Mouse (Mus musculus) heart, postnatal 0 days (tissue): ENCODE measurements around the gene Zfp184. TPM values are rescaled to one million over a fixed set of nuclear protein-coding genes. Genes with fewer than 3 reads are reported as not detected.

Experiments used
- ATAC-seq: fragments of 200-750 bp; cut with Nextera tagmentation; 2 replicates; pipeline ENCODE4 v1.8.0; 2017; ENCODE audit warnings: low read depth, moderate number of reproducible peaks, moderate library complexity; ENCODE audit not compliant: insufficient read depth
- DNase-seq: peaks from one replicate; pipeline ENCODE4 v3.0.0-alpha.2; 2016; ENCODE audit warnings: low spot score
- H3K27ac ChIP-seq: fragments of 300-500 bp; sonication (generic); 2 replicates; pipeline ENCODE4 v1.5.1; 2014; ENCODE audit warnings: low read depth, mild to moderate bottlenecking
- H3K27me3 ChIP-seq: fragments of 300-500 bp; sonication (generic); 2 replicates; pipeline ENCODE4 v1.6.1; 2014; ENCODE audit warnings: low read length, mixed read lengths; ENCODE audit not compliant: control insufficient read depth, insufficient read depth
- H3K36me3 ChIP-seq: fragments of 300-500 bp; sonication (generic); replicated peaks from 2 replicates; pipeline ENCODE4 v1.6.1; 2014; ENCODE audit warnings: low read length, mixed read lengths; ENCODE audit not compliant: control insufficient read depth, insufficient read depth
- H3K4me1 ChIP-seq: fragments of 300-500 bp; sonication (generic); 2 replicates; pipeline ENCODE4 v1.6.1; 2014; ENCODE audit warnings: antibody characterized with exemption; ENCODE audit not compliant: control insufficient read depth, insufficient read depth
- H3K4me2 ChIP-seq: fragments of 300-500 bp; sonication (generic); 2 replicates; pipeline ENCODE4 v1.6.1; 2014; ENCODE audit warnings: low read depth, mild to moderate bottlenecking, low read length, moderate library complexity
- H3K4me3 ChIP-seq: fragments of 300-500 bp; sonication (generic); 2 replicates; pipeline ENCODE4 v1.5.1; 2014; ENCODE audit warnings: low read depth, low read length
- H3K9ac ChIP-seq: fragments of 300-500 bp; sonication (generic); replicated peaks from 2 replicates; pipeline ENCODE4 v1.6.1; 2014; ENCODE audit warnings: low read depth, low read length, mixed read lengths
- H3K9me3 ChIP-seq: fragments of 300-500 bp; sonication (generic); replicated peaks from 2 replicates; pipeline ENCODE4 v1.6.1; 2016; ENCODE audit warnings: low read length; ENCODE audit not compliant: control insufficient read depth
- CTCF ChIP-seq: IDR thresholded peaks from 2 replicates; pipeline ENCODE4 v1.5.1; 2016; ENCODE audit warnings: antibody characterized with exemption, control low read depth, low read depth
- EP300 ChIP-seq: IDR thresholded peaks from 2 replicates; pipeline ENCODE4 v1.6.1; 2016; ENCODE audit warnings: antibody characterized with exemption, low read depth
- WGBS: fragments of 180-500 bp; shearing (Covaris S2); extraction: QIAGEN DNeasy Blood & Tissue Kit; methylation state at CpG from one replicate; pipeline ENCODE4 v1.1.7; 2014; 5-methylcytosine and 5-hydroxymethylcytosine counted together
- polyA plus RNA-seq: library from polyadenylated mRNA; unstranded; fragments of >200 nt; fragmentation: Nextera tagmentation; extraction: Ambion mirVana; gene quantifications from 2 replicates; pipeline ENCODE4 v1.2.1, GENCODE M21; 2015
- total RNA-seq: library from RNA; depleted of rRNA; stranded (reverse); fragments of >200 nt; gene quantifications from 2 replicates; pipeline ENCODE4 v1.2.3, GENCODE M21; 2014; ENCODE audit warnings: low replicate concordance

Zfp184 gene
- total and polyA plus RNA-seq, 2 experiments from 2014 or later: 1.7 to 2.6 TPM

GRCm38 (mm10) chr13:21969816-21970215 lies 24.9 kb downstream of the Zfp184 start:
- no peaks in the 10 kb centered on the region for H3K4me1 ChIP-seq
- H3K4me3 ChIP-seq: no peak overlapping the region
- no peak for ATAC-seq
- H3K4me2 ChIP-seq: no peak overlapping the region
- 15% methylated on average over 2 of the region's 2 CpGs for WGBS
- no peak overlapping the region for H3K9ac ChIP-seq
- no peak overlapping the region for H3K27ac ChIP-seq
- H3K36me3 ChIP-seq: no peaks in the 10 kb centered on the region
- DNase-seq: no peak
- no peaks in the 10 kb centered on the region for H3K27me3 ChIP-seq
- H3K9me3 ChIP-seq: 0 out of 2 replicates have a peak, but pooled peaks cover 3% of the 10 kb centered on the region
- TF ChIP-seq EP300: no peak
- no peak for TF ChIP-seq CTCF

- DNase-seq (no peak), ATAC-seq (no peak)
- H3K9ac ChIP-seq: no peak overlapping the region
- H3K27ac ChIP-seq: no peak overlapping the region
- H3K9me3 ChIP-seq: 0 out of 2 replicates have a peak, but pooled peaks cover 3% of the 10 kb centered on the region
- no peaks in the 10 kb centered on the region for H3K4me1 ChIP-seq
- TF ChIP-seq CTCF: no peak
- no peak for TF ChIP-seq EP300
- no peaks in the 10 kb centered on the region for H3K36me3 ChIP-seq
- no peak overlapping the region for H3K4me3 ChIP-seq
- H3K4me2 ChIP-seq: no peak overlapping the region
- 42% methylated on average over 3 of the region's 3 CpGs for WGBS
- H3K27me3 ChIP-seq: no peaks in the 10 kb centered on the region
Observed at GRCm38 (mm10) chr13:21971641-21972040, 26.7 kb downstream of the Zfp184 start.

- H3K4me2 ChIP-seq: peak overlapping the region; percentile 56
- 0 out of 2 replicates have a peak, but pooled peaks have one; percentile 11 for TF ChIP-seq EP300
- peak; percentile 86 for TF ChIP-seq CTCF
- peaks cover 7% of the 10 kb centered on the region for H3K27me3 ChIP-seq
- DNase-seq: peak; percentile 84
- WGBS: under 1% methylated on average over 23 of the region's 23 CpGs
- peak overlapping the region; percentile 77 for H3K9ac ChIP-seq
- H3K4me1 ChIP-seq: no peaks in the 10 kb centered on the region
- no peaks in the 10 kb centered on the region for H3K36me3 ChIP-seq
- H3K9me3 ChIP-seq: no peaks in the 10 kb centered on the region
- peak overlapping the region; percentile 70 for H3K4me3 ChIP-seq
- peak; percentile 88 for ATAC-seq
- peak overlapping the region; percentile 94 for H3K27ac ChIP-seq
Observed at GRCm38 (mm10) chr13:21974221-21974725, 29.4 kb downstream of the Zfp184 start.

GRCm38 (mm10) chr13:21974726-21975473 lies 30.0 kb downstream of the Zfp184 start:
- WGBS: 4% methylated on average over 20 of the region's 20 CpGs
- peak overlapping the region; percentile 77 for H3K9ac ChIP-seq
- DNase-seq (peak; percentile 69), ATAC-seq (peak; percentile 92)
- no peaks in the 10 kb centered on the region for H3K36me3 ChIP-seq
- peaks cover 12% of the 10 kb centered on the region for H3K27me3 ChIP-seq
- peak overlapping the region; percentile 94 for H3K27ac ChIP-seq
- peak overlapping the region; percentile 56 for H3K4me2 ChIP-seq
- peak overlapping the region; percentile 70 for H3K4me3 ChIP-seq
- TF ChIP-seq EP300 (0 out of 2 replicates have a peak, but pooled peaks have one; percentile 28), CTCF (no peak)
- no peaks in the 10 kb centered on the region for H3K4me1 ChIP-seq
- no peaks in the 10 kb centered on the region for H3K9me3 ChIP-seq

- Histone ChIP-seq H3K27ac (no peak within 1 kb of the TSS), H3K4me3 (peak within 1 kb of the TSS; percentile 50), H3K36me3 (no peaks in the 10 kb centered on the region), H3K9me3 (no peaks in the 10 kb centered on the region), H3K9ac (peak within 1 kb of the TSS; percentile 35), H3K4me1 (peaks cover 11% of the 10 kb centered on the region), H3K4me2 (peak within 1 kb of the TSS; percentile 67), H3K27me3 (peaks cover 66% of the 10 kb centered on the region)
- peak; percentile 68 for ATAC-seq
- WGBS: under 1% methylated on average over 58 of the region's 58 CpGs
- peak; percentile 7 for DNase-seq
- TF ChIP-seq EP300 (no peak), CTCF (no peak)
Observed at GRCm38 (mm10) chr13:21980981-21981802, 36.3 kb downstream of the Zfp184 start, which contains the start of gene Pom121l2. Gene Pom121l2, plus strand, starts transcription at chr13:21981194.
